Mouse (Mus musculus) limb, embryonic 11.5 days (tissue): Measurements from ENCODE around the gene Hist1h2bc. TPM values are rescaled to one million over a fixed set of nuclear protein-coding genes. Genes with fewer than 3 reads are reported as not detected.
A peak's percentile ranks its signal among the peaks of the same experiment; 100 is the strongest.
"Not testable (repeated sequence)": the region's sequence is repeated elsewhere in the genome, so short reads cannot be mapped to it uniquely, and the experiment has no call there.

Experiments
- ATAC-seq: fragments of 200-750 bp; cut with Nextera tagmentation; 2 replicates; pipeline ENCODE4 v1.8.0; 2017; ENCODE audit warnings: low read depth; ENCODE audit not compliant: insufficient number of reproducible peaks, low FRiP score, low TSS enrichment
- DNase-seq: peaks from one replicate; pipeline ENCODE4 v3.0.0-alpha.2; 2015; ENCODE audit warnings: low spot score
- H3K27ac ChIP-seq: fragments of 300-500 bp; sonication (generic); replicated peaks from 2 replicates; pipeline ENCODE4 v1.5.1; 2014; ENCODE audit warnings: low read depth, mild to moderate bottlenecking, low read length
- H3K27me3 ChIP-seq: fragments of 300-500 bp; sonication (generic); 2 replicates; pipeline ENCODE4 v1.6.1; 2014; ENCODE audit warnings: mild to moderate bottlenecking, low read length, mixed read lengths; ENCODE audit not compliant: control insufficient read depth, insufficient read depth
- H3K36me3 ChIP-seq: fragments of 300-500 bp; sonication (generic); 2 replicates; pipeline ENCODE4 v1.6.1; 2014; ENCODE audit warnings: mild to moderate bottlenecking, low read length, moderate library complexity, mixed read lengths; ENCODE audit not compliant: control insufficient read depth, insufficient read depth
- H3K4me1 ChIP-seq: fragments of 300-500 bp; sonication (generic); 2 replicates; pipeline ENCODE4 v1.6.1; 2014; ENCODE audit warnings: low read length, mixed read lengths; ENCODE audit not compliant: control insufficient read depth, insufficient read depth
- H3K4me2 ChIP-seq: fragments of 300-500 bp; sonication (generic); 2 replicates; pipeline ENCODE4 v1.6.1; 2014; ENCODE audit warnings: low read depth, mild to moderate bottlenecking, moderate library complexity; ENCODE audit not compliant: severe bottlenecking
- H3K4me3 ChIP-seq: fragments of 300-500 bp; sonication (generic); 2 replicates; pipeline ENCODE4 v1.5.1; 2014; ENCODE audit warnings: low read depth, low read length
- H3K9ac ChIP-seq: fragments of 300-500 bp; sonication (generic); 2 replicates; pipeline ENCODE4 v1.6.1; 2014; ENCODE audit warnings: mild to moderate bottlenecking, low read length
- H3K9me3 ChIP-seq: fragments of 300-500 bp; sonication (generic); 2 replicates; pipeline ENCODE4 v1.6.1; 2016; ENCODE audit warnings: low read length; ENCODE audit not compliant: control insufficient read depth
- WGBS: fragments of 180-500 bp; shearing (Covaris S2); extraction: QIAGEN DNeasy Blood & Tissue Kit; methylation state at CpG from one replicate; pipeline ENCODE4 v1.1.7; 2014; 5-methylcytosine and 5-hydroxymethylcytosine counted together
- polyA plus RNA-seq: library from polyadenylated mRNA; unstranded; fragments of >200 nt; fragmentation: Nextera tagmentation; extraction: Ambion mirVana; gene quantifications from 2 replicates; pipeline ENCODE4 v1.2.1, GENCODE M21; 2014

Hist1h2bc gene
- 19.9 and 21.1 TPM in 2 replicates for polyA plus RNA-seq

GRCm38 (mm10) chr13:23683755-23684281 lies at the start of gene Hist1h2bc, which contains the start of gene Hist1h2ac:
TSS of gene Hist1h2bc (plus strand) at chr13:23684199.
TSS of gene Hist1h2ac (minus strand) at chr13:23683948.
- ATAC-seq (peak; percentile 99), DNase-seq (peak; percentile 92)
- peak within 1 kb of the TSS; percentile 58 for H3K4me2 ChIP-seq
- H3K4me1 ChIP-seq: no peaks in the 10 kb centered on the region
- WGBS: 0% methylated on average over 26 of the region's 32 CpGs
- H3K9ac ChIP-seq: peak within 1 kb of the TSS; percentile 72
- no peaks in the 10 kb centered on the region for H3K9me3 ChIP-seq
- peak within 1 kb of the TSS; percentile 96 for H3K27ac ChIP-seq
- no peaks in the 10 kb centered on the region for H3K36me3 ChIP-seq
- H3K4me3 ChIP-seq: peak within 1 kb of the TSS; percentile 35
- no peaks in the 10 kb centered on the region for H3K27me3 ChIP-seq

GRCm38 (mm10) chr13:23659636-23660366 lies 24.2 kb upstream of the Hist1h2bc start:
- Histone ChIP-seq H3K4me2 (no peak overlapping the region), H3K27ac (no peak overlapping the region), H3K9me3 (no peaks in the 10 kb centered on the region), H3K36me3 (no peaks in the 10 kb centered on the region), H3K27me3 (no peaks in the 10 kb centered on the region), H3K4me1 (no peaks in the 10 kb centered on the region), H3K4me3 (no peak overlapping the region), H3K9ac (no peak overlapping the region)
- peak; percentile 4 for DNase-seq
- ATAC-seq: no peak
- 78% methylated on average over 6 of the region's 6 CpGs for WGBS

GRCm38 (mm10) chr13:23662536-23662935 lies 21.5 kb upstream of the Hist1h2bc start:
- H3K4me1 ChIP-seq: no peaks in the 10 kb centered on the region
- H3K9ac ChIP-seq: no peak overlapping the region
- no peak overlapping the region for H3K4me3 ChIP-seq
- no peaks in the 10 kb centered on the region for H3K27me3 ChIP-seq
- DNase-seq (peak; percentile 7), ATAC-seq (no peak)
- H3K9me3 ChIP-seq: no peaks in the 10 kb centered on the region
- H3K27ac ChIP-seq: no peak overlapping the region
- no peaks in the 10 kb centered on the region for H3K36me3 ChIP-seq
- H3K4me2 ChIP-seq: no peak overlapping the region
- 93% methylated on average over 3 of the region's 3 CpGs for WGBS

- Histone ChIP-seq H3K4me3 (no peak overlapping the region), H3K4me2 (peak overlapping the region; percentile 50; the same call in 1 of the 2 replicates)
Measured at GRCm38 (mm10) chr13:23681990-23682582, 1.9 kb upstream of the Hist1h2bc start.

GRCm38 (mm10) chr13:23682623-23682946 lies 1.4 kb upstream of the Hist1h2bc start:
- peak overlapping the region; percentile 30 for H3K4me3 ChIP-seq
- H3K27me3 ChIP-seq: no peaks in the 10 kb centered on the region
- peak overlapping the region; percentile 61; the same call in 1 of the 2 replicates for H3K9ac ChIP-seq
- H3K36me3 ChIP-seq: no peaks in the 10 kb centered on the region
- H3K4me1 ChIP-seq: no peaks in the 10 kb centered on the region
- WGBS: 77% methylated on average over 1 of the region's 1 CpGs
- H3K9me3 ChIP-seq: no peaks in the 10 kb centered on the region
- DNase-seq (no peak), ATAC-seq (no peak)
- H3K4me2 ChIP-seq: peak overlapping the region; percentile 50; the same call in 1 of the 2 replicates
- H3K27ac ChIP-seq: peak overlapping the region; percentile 83

More at GRCm38 (mm10) chr13:23681990-23682582, 1.9 kb upstream of the Hist1h2bc start:
- H3K27ac ChIP-seq: no peak overlapping the region
- no peaks in the 10 kb centered on the region for H3K9me3 ChIP-seq
- ATAC-seq (no peak), DNase-seq (peak; percentile 21)
- no peaks in the 10 kb centered on the region for H3K36me3 ChIP-seq
- no peaks in the 10 kb centered on the region for H3K27me3 ChIP-seq
- no peaks in the 10 kb centered on the region for H3K4me1 ChIP-seq
- H3K9ac ChIP-seq: no peak overlapping the region
- WGBS: 86% methylated on average over 6 of the region's 6 CpGs

GRCm38 (mm10) chr13:23682947-23683754 lies 848 bp upstream of the Hist1h2bc start:
- peak; percentile 56 for DNase-seq
- Histone ChIP-seq H3K4me3 (peak overlapping the region; percentile 30), H3K27ac (peak overlapping the region; percentile 83), H3K9ac (peak overlapping the region; percentile 61; the same call in 1 of the 2 replicates), H3K4me2 (peak overlapping the region; percentile 50)
- not testable (repeated sequence) for H3K36me3 ChIP-seq, H3K4me1 ChIP-seq, H3K9me3 ChIP-seq, H3K27me3 ChIP-seq, ATAC-seq
- 16% methylated on average over 10 of the region's 30 CpGs for WGBS

GRCm38 (mm10) chr13:23684295-23684945 lies 421 bp downstream of the Hist1h2bc start:
- 0% methylated on average over 11 of the region's 37 CpGs for WGBS
- H3K4me3 ChIP-seq: peak overlapping the region; percentile 35

More at GRCm38 (mm10) chr13:23684295-23684945, 421 bp downstream of the Hist1h2bc start:
- peak overlapping the region; percentile 72 for H3K9ac ChIP-seq
- peak overlapping the region; percentile 96 for H3K27ac ChIP-seq
- not testable (repeated sequence) for H3K4me1 ChIP-seq, H3K9me3 ChIP-seq, H3K36me3 ChIP-seq, H3K27me3 ChIP-seq
- peak overlapping the region; percentile 58 for H3K4me2 ChIP-seq
- ATAC-seq (peak; percentile 16), DNase-seq (peak; percentile 78)
